Mouse (Mus musculus) liver, embryonic 11.5 days (tissue): ENCODE measurements around the gene Fosb. TPM values are rescaled to one million over a fixed set of nuclear protein-coding genes. Genes with fewer than 3 reads are reported as not detected.

Experiments used
- ATAC-seq: fragments of 200-750 bp; cut with Nextera tagmentation; replicated peaks from 2 replicates; pipeline ENCODE4 v1.8.0; 2017; ENCODE audit warnings: moderate number of reproducible peaks, mild to moderate bottlenecking, moderate TSS enrichment, moderate library complexity; ENCODE audit not compliant: low FRiP score
- DNase-seq: peaks from one replicate; pipeline ENCODE4 v3.0.0-alpha.2; 2017; ENCODE audit warnings: low spot score
- H3K27ac ChIP-seq: fragments of 300-500 bp; sonication (generic); 2 replicates; pipeline ENCODE4 v1.5.1; 2014; ENCODE audit warnings: mild to moderate bottlenecking, low read depth, low read length, control low read depth
- H3K27me3 ChIP-seq: fragments of 300-500 bp; sonication (generic); replicated peaks from 2 replicates; pipeline ENCODE4 v1.6.1; 2014; ENCODE audit warnings: low read length, mixed read lengths; ENCODE audit not compliant: control insufficient read depth, insufficient read depth
- H3K36me3 ChIP-seq: fragments of 300-500 bp; sonication (generic); 2 replicates; pipeline ENCODE4 v1.6.1; 2014; ENCODE audit warnings: mild to moderate bottlenecking, low read length, moderate library complexity, mixed read lengths; ENCODE audit not compliant: control insufficient read depth, insufficient read depth
- H3K4me1 ChIP-seq: fragments of 300-500 bp; sonication (generic); replicated peaks from 2 replicates; pipeline ENCODE4 v1.6.1; 2014; ENCODE audit warnings: low read length, mixed read lengths; ENCODE audit not compliant: control insufficient read depth, insufficient read depth
- H3K4me2 ChIP-seq: fragments of 300-500 bp; sonication (generic); 2 replicates; pipeline ENCODE4 v1.6.1; 2014; ENCODE audit warnings: mild to moderate bottlenecking, control low read depth, moderate library complexity
- H3K4me3 ChIP-seq: fragments of 300-500 bp; sonication (generic); 2 replicates; pipeline ENCODE4 v1.5.1; 2014; ENCODE audit warnings: low read depth, low read length, control low read depth
- H3K9ac ChIP-seq: fragments of 300-500 bp; sonication (generic); 2 replicates; pipeline ENCODE4 v1.6.1; 2014; ENCODE audit warnings: low read depth, low read length, control low read depth
- H3K9me3 ChIP-seq: fragments of 300-500 bp; sonication (generic); 2 replicates; pipeline ENCODE4 v1.6.1; 2016; ENCODE audit warnings: low read length, inconsistent platforms, mixed read lengths; ENCODE audit not compliant: control insufficient read depth
- WGBS: fragments of 180-500 bp; shearing (Covaris S2); extraction: QIAGEN DNeasy Blood & Tissue Kit; methylation state at CpG from one replicate; pipeline ENCODE4 v1.1.7; 2014; 5-methylcytosine and 5-hydroxymethylcytosine counted together
- polyA plus RNA-seq: library from polyadenylated mRNA; unstranded; fragments of >200 nt; fragmentation: Nextera tagmentation; extraction: Ambion mirVana; gene quantifications from 2 replicates; pipeline ENCODE4 v1.2.1, GENCODE M21; 2014

Fosb gene
- polyA plus RNA-seq, 1 experiment from 2014 or later: 0.07 TPM

DNA sequence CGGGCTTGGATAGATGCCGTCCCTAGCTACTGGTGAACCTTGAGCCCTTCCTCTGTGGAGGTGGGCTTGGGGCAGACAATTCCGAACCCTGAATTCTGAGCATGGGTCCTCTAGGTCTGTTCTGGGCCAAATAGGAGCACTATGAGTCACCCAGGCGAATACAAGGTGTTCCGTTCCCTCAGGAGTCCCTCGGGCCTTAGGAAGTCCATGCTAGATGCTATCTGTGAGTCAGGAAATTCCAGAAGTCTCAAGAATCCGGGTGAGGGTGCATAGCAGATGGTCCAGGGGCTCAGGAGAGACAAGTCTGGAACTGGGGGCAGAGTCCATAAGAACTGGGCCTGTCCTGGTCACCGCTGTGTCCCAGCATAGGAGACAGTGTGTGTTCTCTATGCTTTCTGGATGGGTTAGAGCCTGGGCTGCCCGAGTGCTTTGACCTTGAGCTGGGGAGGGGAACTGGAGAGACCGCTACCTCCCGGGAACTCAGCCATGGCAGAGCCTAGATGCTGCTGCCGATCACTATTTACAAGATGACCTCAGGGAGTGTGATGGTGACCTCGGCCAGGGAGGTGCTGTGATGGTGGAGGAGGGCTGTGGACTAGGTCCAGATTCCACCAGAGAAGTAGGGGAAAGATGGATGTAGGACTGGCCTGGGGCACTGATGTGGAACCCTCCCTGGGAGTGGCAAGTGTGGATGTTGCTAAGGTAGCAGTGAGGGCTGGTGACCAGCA, 39.5 kb upstream of the Fosb start:
- DNase-seq: no peak
- Histone ChIP-seq H3K4me2 (no peak overlapping the region), H3K36me3 (peaks cover 8% of the 10 kb centered on the region; the same call in 1 of the 2 replicates), H3K9ac (no peak overlapping the region), H3K4me1 (peaks cover 11% of the 10 kb centered on the region), H3K9me3 (no peaks in the 10 kb centered on the region), H3K27ac (no peak overlapping the region), H3K4me3 (no peak overlapping the region), H3K27me3 (no peaks in the 10 kb centered on the region)
- WGBS: 79% methylated on average over 13 of the region's 13 CpGs
- ATAC-seq: no peak

GRCm38 (mm10) chr7:19344938-19345471, 35.2 kb upstream of the Fosb start:
- peak overlapping the region; percentile 67 for H3K9ac ChIP-seq
- H3K4me1 ChIP-seq: peaks cover 29% of the 10 kb centered on the region
- H3K4me2 ChIP-seq: peak overlapping the region; percentile 89
- WGBS: under 1% methylated on average over 31 of the region's 31 CpGs
- no peaks in the 10 kb centered on the region for H3K9me3 ChIP-seq
- H3K36me3 ChIP-seq: no peaks in the 10 kb centered on the region
- H3K4me3 ChIP-seq: peak overlapping the region; percentile 60
- ATAC-seq (peak; percentile 96), DNase-seq (peak; percentile 96)
- peaks cover 20% of the 10 kb centered on the region for H3K27me3 ChIP-seq
- H3K27ac ChIP-seq: peak overlapping the region; percentile 44; the same call in 1 of the 2 replicates

DNA sequence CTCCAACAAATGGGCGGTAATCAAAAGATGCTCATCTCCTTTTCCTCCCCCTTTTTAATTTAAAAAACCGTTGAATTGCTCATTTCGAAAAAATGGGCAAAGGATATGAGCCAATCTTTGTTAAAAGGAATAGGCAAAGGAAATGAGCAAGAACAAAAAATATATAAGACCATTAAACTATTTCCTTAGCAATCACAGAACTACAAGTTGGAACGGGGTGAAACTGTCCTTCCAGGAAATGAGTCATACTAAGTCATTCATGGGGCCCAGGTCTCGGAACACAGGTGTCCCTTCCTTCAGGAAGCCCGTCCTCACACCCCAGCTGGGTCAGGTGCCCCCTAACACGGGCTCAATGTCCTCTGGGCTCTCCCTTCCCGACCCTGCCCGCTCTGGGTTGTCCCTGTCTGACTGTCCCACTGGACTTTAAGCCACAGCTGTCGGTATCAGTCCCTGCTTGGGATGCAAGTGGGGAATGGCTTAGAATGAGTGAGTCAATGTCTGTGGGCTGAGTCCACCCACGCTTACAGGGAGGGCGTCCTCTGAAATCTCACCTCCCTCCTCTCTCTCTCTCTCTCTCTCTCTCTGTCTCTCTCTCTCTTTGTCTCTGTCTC, 34.5 kb upstream of the Fosb start, which contains the start of gene Ercc1:
TSS of gene Ercc1 (plus strand) at position 542 of the 611 bp plus-strand sequence.
- Histone ChIP-seq H3K27me3 (peaks cover 22% of the 10 kb centered on the region), H3K9ac (peak within 1 kb of the TSS; percentile 67), H3K4me1 (peaks cover 29% of the 10 kb centered on the region), H3K9me3 (no peaks in the 10 kb centered on the region), H3K36me3 (no peaks in the 10 kb centered on the region), H3K4me2 (peak within 1 kb of the TSS; percentile 89), H3K27ac (peak within 1 kb of the TSS; percentile 44; the same call in 1 of the 2 replicates), H3K4me3 (peak within 1 kb of the TSS; percentile 60)
- ATAC-seq: no peak
- no peak for DNase-seq
- 23% methylated on average over 12 of the region's 12 CpGs for WGBS

- no peaks in the 10 kb centered on the region for H3K9me3 ChIP-seq
- WGBS: 2% methylated on average over 11 of the region's 11 CpGs
- peak overlapping the region; percentile 3; the same call in 1 of the 2 replicates for H3K4me3 ChIP-seq
- peaks cover 22% of the 10 kb centered on the region for H3K27me3 ChIP-seq
- H3K36me3 ChIP-seq: no peaks in the 10 kb centered on the region
- H3K27ac ChIP-seq: no peak overlapping the region
- H3K9ac ChIP-seq: no peak overlapping the region
- H3K4me1 ChIP-seq: peaks cover 29% of the 10 kb centered on the region
- ATAC-seq (no peak), DNase-seq (peak; percentile 72)
- H3K4me2 ChIP-seq: peak overlapping the region; percentile 24; the same call in 1 of the 2 replicates
Observed at GRCm38 (mm10) chr7:19343210-19343808, 33.5 kb upstream of the Fosb start.

DNA sequence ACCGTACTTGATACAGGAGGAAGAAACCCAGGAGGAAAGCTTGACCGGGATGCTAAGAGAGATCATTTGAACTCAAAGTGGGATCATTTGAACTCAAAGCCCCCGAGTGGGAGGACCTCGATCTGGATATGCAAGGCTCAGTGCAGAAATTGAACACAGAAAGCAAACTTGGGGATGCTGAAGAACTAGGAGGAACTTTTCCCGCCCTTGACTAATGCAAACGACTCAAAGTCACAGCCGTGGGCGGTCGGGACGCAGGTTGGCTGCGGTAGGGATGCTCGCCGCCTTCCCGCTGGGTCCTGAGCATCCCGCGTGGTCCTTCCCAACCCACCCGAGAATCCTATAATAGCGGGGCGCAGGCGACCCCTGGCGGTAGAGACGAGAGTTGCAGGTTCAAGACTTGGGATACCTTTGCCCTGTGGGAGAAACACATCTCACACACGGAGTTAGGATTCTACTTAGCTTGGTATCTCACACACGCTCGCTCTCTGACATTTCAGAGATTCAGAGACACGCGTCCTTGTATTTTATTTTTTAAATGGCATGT, 32.7 kb upstream of the Fosb start:
- ATAC-seq: no peak
- WGBS: under 1% methylated on average over 27 of the region's 27 CpGs
- Histone ChIP-seq H3K27ac (no peak overlapping the region), H3K4me2 (peak overlapping the region; percentile 69), H3K9ac (no peak overlapping the region), H3K27me3 (peaks cover 22% of the 10 kb centered on the region), H3K36me3 (no peaks in the 10 kb centered on the region), H3K4me3 (peak overlapping the region; percentile 44), H3K9me3 (no peaks in the 10 kb centered on the region), H3K4me1 (peaks cover 29% of the 10 kb centered on the region)
- peak; percentile 84 for DNase-seq

- Histone ChIP-seq H3K9ac (no peak overlapping the region), H3K4me1 (peaks cover 29% of the 10 kb centered on the region), H3K27me3 (peaks cover 22% of the 10 kb centered on the region), H3K9me3 (no peaks in the 10 kb centered on the region), H3K4me3 (peak overlapping the region; percentile 44), H3K36me3 (no peaks in the 10 kb centered on the region), H3K27ac (no peak overlapping the region), H3K4me2 (peak overlapping the region; percentile 69)
- ATAC-seq: no peak
- no peak for DNase-seq
- 1% methylated on average over 41 of the region's 41 CpGs for WGBS
Observed at GRCm38 (mm10) chr7:19341761-19342409, 32.0 kb upstream of the Fosb start.

- Histone ChIP-seq H3K4me2 (no peak overlapping the region), H3K4me3 (no peak overlapping the region), H3K36me3 (no peaks in the 10 kb centered on the region), H3K4me1 (peaks cover 29% of the 10 kb centered on the region), H3K27ac (no peak overlapping the region), H3K27me3 (peaks cover 22% of the 10 kb centered on the region), H3K9me3 (no peaks in the 10 kb centered on the region), H3K9ac (no peak overlapping the region)
- DNase-seq: no peak
- 23% methylated on average over 10 of the region's 10 CpGs for WGBS
- no peak for ATAC-seq
Observed at GRCm38 (mm10) chr7:19341250-19341649, 31.4 kb upstream of the Fosb start.

DNA sequence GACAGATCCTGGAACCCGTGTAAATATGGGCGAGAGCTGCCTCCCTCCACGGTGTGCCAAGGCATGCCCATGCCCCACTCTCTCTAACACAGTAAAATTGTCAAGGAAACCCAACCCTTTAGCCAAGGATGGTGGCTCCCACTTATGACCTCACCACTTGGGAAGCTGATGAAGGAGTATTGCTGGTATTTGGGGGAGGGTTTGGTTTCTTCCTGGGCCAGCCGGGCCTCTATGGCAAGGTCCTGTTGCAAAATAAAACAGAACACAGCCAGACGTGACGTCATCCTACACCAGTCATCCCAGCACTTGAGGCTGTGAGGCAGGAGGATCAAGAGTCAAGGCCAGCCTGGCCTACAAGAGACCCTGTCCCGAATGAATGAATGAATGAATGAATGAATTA, 28.7 kb upstream of the Fosb start:
- H3K4me2 ChIP-seq: no peak overlapping the region
- H3K27ac ChIP-seq: no peak overlapping the region
- no peak for DNase-seq
- 64% methylated on average over 7 of the region's 7 CpGs for WGBS
- H3K4me3 ChIP-seq: no peak overlapping the region
- no peak overlapping the region for H3K9ac ChIP-seq
- no peaks in the 10 kb centered on the region for H3K9me3 ChIP-seq
- H3K27me3 ChIP-seq: peaks cover 22% of the 10 kb centered on the region
- peaks cover 13% of the 10 kb centered on the region for H3K4me1 ChIP-seq
- no peak for ATAC-seq
- H3K36me3 ChIP-seq: no peaks in the 10 kb centered on the region
